Mouse (Mus musculus) thymus, postnatal 4 days (tissue): Measurements from ENCODE around the gene Gm49325.
"Not testable (repeated sequence)": the region's sequence is repeated elsewhere in the genome, so short reads cannot be mapped to it uniquely, and the experiment has no call there.

Experiments
- DNase-seq: peaks from one replicate; pipeline ENCODE4 v3.0.0; 2021

The Gm49325 gene

GRCm38 (mm10) chr10:77685895-77686664, 80.1 kb downstream of the Gm49325 start, which contains the start of gene Tspear:
Tspear (plus strand) TSS chr10:77686569.
- no peak for DNase-seq

GRCm38 (mm10) chr10:77687021-77687420, 81.0 kb downstream of the Gm49325 start:
- no peak for DNase-seq

GRCm38 (mm10) chr10:77690356-77690807, 84.4 kb downstream of the Gm49325 start, which contains the start of gene Gm19402:
Gm19402 (minus strand) TSS chr10:77690757.
- DNase-seq, result not testable (repeated sequence)
